10 mouse cellular contexts compared by ENCODE assay signal in genomic region chr13:89540301-89540982, GRCm38 (mm10). TPM values are rescaled to one million over a fixed set of nuclear protein-coding genes. Genes with fewer than 3 reads are reported as not detected.
DNase-seq lines count a peak whose midpoint lies in the region; ATAC-seq lines count a peak whose summit lies in the region.
"Had no signal": no experiment of that assay in that cellular context is flagged by ENCODE, and none has a peak within 500 bp of the region (broad histone marks: within the 10 kb centered on the region; RNA-seq: fewer than 3 reads in every experiment).

No protein-coding gene starts in this region.

- H3K27me3 ChIP-seq in heart, embryonic 14.5 days (ENCODE audit: control insufficient read depth, insufficient read depth, low read length), result no peaks in the 10 kb centered on the region
- H3K27me3 ChIP-seq in lung, embryonic 16.5 days (ENCODE audit: control insufficient read depth, insufficient read depth, low read depth, low read length), result no peaks in the 10 kb centered on the region
- H3K27me3 ChIP-seq in embryonic facial prominence, embryonic 14.5 days (replicated peaks; ENCODE audit: control insufficient read depth, insufficient read depth, low read length), result no peaks in the 10 kb centered on the region
- peaks cover 6% of the 10 kb centered on the region; the same call in 1 of the 2 replicates for H3K27me3 ChIP-seq in neural tube, embryonic 13.5 days

- intact Hi-C loops in left cerebral cortex, postnatal 25 days (cut with DNase I), result loop anchor here (5.0 kb wide), 1 partner anchor 718 kb away; the partner anchor contains the start of gene Edil3

- H3K4me2 ChIP-seq in heart, embryonic 14.5 days (ENCODE audit: low read length), result peak overlapping the region; percentile 97
- peak overlapping the region; percentile 59 for H3K4me2 ChIP-seq in lung, embryonic 16.5 days (ENCODE audit: low read depth, low read length)
- peak overlapping the region; percentile 88 for H3K4me2 ChIP-seq in embryonic facial prominence, embryonic 14.5 days (ENCODE audit: low read depth, low read length)
- peak overlapping the region; percentile 83; the same call in 1 of the 2 replicates for H3K4me2 ChIP-seq in neural tube, embryonic 13.5 days

- peaks cover 7 to 9% of the 10 kb centered on the region in 2 experiments for H3K4me1 ChIP-seq in heart, embryonic 14.5 days (ENCODE audit: control insufficient read depth in 2 of 2, insufficient read depth in 2 of 2, low read length in 2 of 2)
- no peaks in the 10 kb centered on the region for H3K4me1 ChIP-seq in lung, embryonic 16.5 days (replicated peaks; ENCODE audit: control insufficient read depth, insufficient read depth, low read length)
- H3K4me1 ChIP-seq in embryonic facial prominence, embryonic 14.5 days (ENCODE audit: control insufficient read depth, insufficient read depth, low read length), result peaks cover 2% of the 10 kb centered on the region; the same call in 1 of the 2 replicates
- H3K4me1 ChIP-seq in neural tube, embryonic 13.5 days (replicated peaks), result peaks cover 23% of the 10 kb centered on the region; the same call in 1 of the 2 replicates

- H3K36me3 ChIP-seq in heart, embryonic 14.5 days (ENCODE audit: control insufficient read depth, insufficient read depth, low read length), result no peaks in the 10 kb centered on the region
- no peaks in the 10 kb centered on the region for H3K36me3 ChIP-seq in lung, embryonic 16.5 days (ENCODE audit: control insufficient read depth, insufficient read depth, low read length)
- no peaks in the 10 kb centered on the region for H3K36me3 ChIP-seq in embryonic facial prominence, embryonic 14.5 days (ENCODE audit: control insufficient read depth, insufficient read depth, low read length)
- no peaks in the 10 kb centered on the region for H3K36me3 ChIP-seq in neural tube, embryonic 13.5 days

- 20% methylated on average over 11 of the region's 11 CpGs for WGBS in heart, embryonic 14.5 days
- 40% methylated on average over 11 of the region's 11 CpGs for WGBS in lung, embryonic 16.5 days
- WGBS in embryonic facial prominence, embryonic 14.5 days, result 19% methylated on average over 11 of the region's 11 CpGs
- 21% methylated on average over 11 of the region's 11 CpGs for WGBS in neural tube, embryonic 13.5 days

- no peaks in the 10 kb centered on the region for H3K9me3 ChIP-seq in heart, embryonic 14.5 days (ENCODE audit: control insufficient read depth, low read length)
- H3K9me3 ChIP-seq in lung, embryonic 16.5 days (ENCODE audit: control insufficient read depth, low read length), result no peaks in the 10 kb centered on the region
- no peaks in the 10 kb centered on the region for H3K9me3 ChIP-seq in embryonic facial prominence, embryonic 14.5 days (ENCODE audit: control insufficient read depth, low read length)
- H3K9me3 ChIP-seq in neural tube, embryonic 13.5 days, result no peaks in the 10 kb centered on the region

- H3K4me3 ChIP-seq in heart, embryonic 14.5 days (ENCODE audit: control insufficient read depth in 1 of 2, insufficient read depth in 1 of 2, low read depth in 1 of 2, low read length in 2 of 2), result peak overlapping the region; percentile 33 to 66
- peak overlapping the region; percentile 33 for H3K4me3 ChIP-seq in lung, embryonic 16.5 days (ENCODE audit: low read length)
- H3K4me3 ChIP-seq in embryonic facial prominence, embryonic 14.5 days (ENCODE audit: low read depth, low read length), result peak overlapping the region; percentile 53
- no peak overlapping the region for H3K4me3 ChIP-seq in neural tube, embryonic 13.5 days

- peak; percentile 39; the same call in 1 of the 2 replicates for ATAC-seq in heart, embryonic 14.5 days (ENCODE audit: insufficient number of reproducible peaks, insufficient read depth, low FRiP score, low read depth)
- ATAC-seq in lung, embryonic 16.5 days (ENCODE audit: low read depth), result peak; percentile 53
- peak; percentile 80 for ATAC-seq in embryonic facial prominence, embryonic 14.5 days (ENCODE audit: low read depth)
- peak; percentile 47; the same call in 1 of the 2 replicates for ATAC-seq in neural tube, embryonic 13.5 days (ENCODE audit: low read depth)

- DNase-seq in heart, adult 9 months (ENCODE audit: low spot score in 2 of 2), result no peak
- DNase-seq in lung, postnatal 25 days (ENCODE audit: low spot score), result no peak
- DNase-seq in embryonic facial prominence, embryonic 14.5 days (ENCODE audit: low spot score), result peak; percentile 78
- no peak for DNase-seq in left cerebral cortex, postnatal 25 days (ENCODE audit: low spot score in 2 of 2)
- no peak for DNase-seq in layer of hippocampus, postnatal 25 days (ENCODE audit: extremely low spot score in 1 of 2, low spot score in 1 of 2)
- DNase-seq: cerebellum, adult 8-10 months; lung, postnatal 14 days had no signal

- peak overlapping the region; percentile 32 to 67; a peak in 3 of 4 replicates for H3K27ac ChIP-seq in heart, embryonic 14.5 days (replicated peaks in 1 of 2; ENCODE audit: control insufficient read depth in 1 of 2, insufficient read depth in 1 of 2, low read depth in 2 of 2, low read length in 2 of 2)
- peak overlapping the region; percentile 61 for H3K27ac ChIP-seq in lung, embryonic 16.5 days (ENCODE audit: low read length)
- H3K27ac ChIP-seq in embryonic facial prominence, embryonic 14.5 days (replicated peaks; ENCODE audit: low read depth, low read length), result peak overlapping the region; percentile 80
- H3K27ac ChIP-seq in neural tube, embryonic 13.5 days (replicated peaks), result no peak overlapping the region

- H3K9ac ChIP-seq in heart, embryonic 14.5 days (ENCODE audit: low read length), result peak overlapping the region; percentile 44; the same call in 1 of the 2 replicates
- 0 out of 2 replicates have a peak overlapping the region, but pooled peaks have one; percentile 18 for H3K9ac ChIP-seq in lung, embryonic 16.5 days (ENCODE audit: low read length)
- H3K9ac ChIP-seq in embryonic facial prominence, embryonic 14.5 days (ENCODE audit: low read depth, low read length), result peak overlapping the region; percentile 65; the same call in 1 of the 2 replicates
- H3K9ac ChIP-seq in neural tube, embryonic 13.5 days, result no peak overlapping the region

RNA-seq across cellular contexts. Expression of gene Hapln1, which starts 0.8 kb away (rescaled TPM):
- 6.7 and 8.2 TPM in 2 replicates for polyA plus RNA-seq in heart, embryonic 14.5 days (2014; fragmentation: Nextera tagmentation; extraction: Ambion mirVana)
- polyA plus RNA-seq in lung, embryonic 16.5 days (2015; fragmentation: Nextera tagmentation; extraction: Ambion mirVana), result 18.9 and 21.6 TPM in 2 replicates
- polyA plus RNA-seq in embryonic facial prominence, embryonic 14.5 days (2014; fragmentation: Nextera tagmentation; extraction: Ambion mirVana), result 25.2 and 38.3 TPM in 2 replicates
- polyA plus RNA-seq in neural tube, embryonic 13.5 days (2015; fragmentation: Nextera tagmentation; extraction: Ambion mirVana), result 3.0 and 4.7 TPM in 2 replicates
- 10 to 100 TPM; 30.4 to 38.9 TPM for total RNA-seq in left cerebral cortex, postnatal 25 days (2021)
- total RNA-seq in layer of hippocampus, postnatal 25 days (2021), result 10 to 100 TPM; 42.9 to 49.5 TPM
